Mouse (Mus musculus) liver, postnatal 0 days (tissue): Measurements from ENCODE around the gene Slc24a3. TPM values are rescaled to one million over a fixed set of nuclear protein-coding genes. Genes with fewer than 3 reads are reported as not detected.

Experiments
- ATAC-seq: fragments of 200-750 bp; cut with Nextera tagmentation; 2 replicates; pipeline ENCODE4 v1.8.0; 2017; ENCODE audit warnings: mild to moderate bottlenecking, moderate library complexity
- DNase-seq: peaks from one replicate; pipeline ENCODE4 v3.0.0-alpha.2; 2016
- H3K27ac ChIP-seq: fragments of 300-500 bp; sonication (generic); 2 replicates; pipeline ENCODE4 v1.5.1; 2014; ENCODE audit warnings: antibody characterized with exemption, moderate library complexity, mild to moderate bottlenecking, low read depth
- H3K27me3 ChIP-seq: fragments of 300-500 bp; sonication (generic); 2 replicates; pipeline ENCODE4 v1.6.1; 2014; ENCODE audit warnings: low read length, control low read depth, mixed read lengths; ENCODE audit not compliant: insufficient read depth
- H3K36me3 ChIP-seq: fragments of 300-500 bp; sonication (generic); replicated peaks from 2 replicates; pipeline ENCODE4 v1.6.1; 2014; ENCODE audit warnings: mild to moderate bottlenecking, control low read depth, low read length, moderate library complexity, mixed read lengths; ENCODE audit not compliant: insufficient read depth
- H3K4me1 ChIP-seq: fragments of 300-500 bp; sonication (generic); 2 replicates; pipeline ENCODE4 v1.6.1; 2014; ENCODE audit warnings: antibody characterized with exemption, mild to moderate bottlenecking, control low read depth; ENCODE audit not compliant: insufficient read depth
- H3K4me2 ChIP-seq: fragments of 300-500 bp; sonication (generic); 2 replicates; pipeline ENCODE4 v1.6.1; 2014; ENCODE audit warnings: low read depth, mild to moderate bottlenecking, low read length, moderate library complexity, mixed read lengths
- H3K4me3 ChIP-seq: fragments of 300-500 bp; sonication (generic); 2 replicates; pipeline ENCODE4 v1.5.1; 2014; ENCODE audit warnings: low read depth, low read length
- H3K9ac ChIP-seq: fragments of 300-500 bp; sonication (generic); replicated peaks from 2 replicates; pipeline ENCODE4 v1.6.1; 2014; ENCODE audit warnings: mild to moderate bottlenecking, moderate library complexity
- H3K9me3 ChIP-seq: fragments of 300-500 bp; sonication (generic); 2 replicates; pipeline ENCODE4 v1.6.1; 2016; ENCODE audit warnings: mild to moderate bottlenecking, control low read depth, low read length, mixed read lengths
- CTCF ChIP-seq: sonication (generic); IDR thresholded peaks from 2 replicates; pipeline ENCODE4 v1.5.1; 2016; ENCODE audit warnings: antibody characterized with exemption, low read depth
- EP300 ChIP-seq: IDR thresholded peaks from 2 replicates; pipeline ENCODE4 v1.6.1; 2016; ENCODE audit warnings: antibody characterized with exemption, low read depth, mild to moderate bottlenecking
- WGBS: fragments of 180-500 bp; shearing (Covaris S2); extraction: QIAGEN DNeasy Blood & Tissue Kit; methylation state at CpG from one replicate; pipeline ENCODE4 v1.1.7; 2014; ENCODE audit not compliant: insufficient replicate concordance; 5-methylcytosine and 5-hydroxymethylcytosine counted together
- polyA plus RNA-seq: library from polyadenylated mRNA; unstranded; fragments of >200 nt; fragmentation: Nextera tagmentation; extraction: Ambion mirVana; gene quantifications from 2 replicates; pipeline ENCODE4 v1.2.1, GENCODE M21; 2015

The Slc24a3 gene
- polyA plus RNA-seq, 1 experiment from 2014 or later = 0.40 TPM

DNA sequence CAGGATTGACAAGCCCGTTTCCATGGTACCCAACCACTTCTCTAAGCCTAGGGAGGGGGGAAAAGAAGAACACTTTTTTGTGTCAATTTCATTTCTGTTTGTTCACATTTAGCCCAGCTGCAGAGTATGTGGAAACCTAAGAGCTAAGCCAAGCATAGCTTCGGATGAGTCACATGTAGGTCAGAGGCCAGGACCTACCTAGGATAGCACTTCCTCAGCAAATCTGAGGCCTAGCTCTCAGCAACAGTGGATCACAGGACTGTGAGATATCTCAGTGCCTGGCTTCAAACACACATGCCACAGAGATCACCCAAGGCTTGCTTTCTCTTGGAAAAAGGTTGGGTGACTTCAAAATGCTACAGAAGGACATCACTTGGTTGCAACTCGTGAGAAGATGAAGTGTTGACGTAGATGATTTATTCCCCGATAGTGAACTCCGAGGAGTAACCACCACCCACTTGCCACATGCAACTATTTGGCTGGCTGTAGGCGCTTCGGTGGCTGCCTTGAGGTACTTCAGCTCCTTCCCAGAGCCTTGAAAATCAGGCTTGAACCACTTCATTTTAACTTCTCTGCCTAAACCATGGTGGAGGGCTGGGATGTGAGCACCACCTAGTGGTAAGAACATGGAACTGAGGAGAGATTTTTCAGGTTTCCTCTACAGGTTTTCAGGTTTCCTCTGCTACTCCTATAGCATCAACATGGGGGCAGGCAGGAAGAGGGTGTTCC, 420.6 kb downstream of the Slc24a3 start:
- no peak for TF ChIP-seq EP300
- TF ChIP-seq CTCF = peak; percentile 88
- H3K36me3 ChIP-seq = no peaks in the 10 kb centered on the region
- H3K4me1 ChIP-seq = no peaks in the 10 kb centered on the region
- ATAC-seq (peak; percentile 61), DNase-seq (peak; percentile 29)
- H3K9me3 ChIP-seq = no peaks in the 10 kb centered on the region
- H3K9ac ChIP-seq = no peak overlapping the region
- no peak overlapping the region for H3K4me2 ChIP-seq
- no peak overlapping the region for H3K27ac ChIP-seq
- WGBS = 54% methylated on average over 8 of the region's 8 CpGs
- no peaks in the 10 kb centered on the region for H3K27me3 ChIP-seq
- H3K4me3 ChIP-seq = no peak overlapping the region

DNA sequence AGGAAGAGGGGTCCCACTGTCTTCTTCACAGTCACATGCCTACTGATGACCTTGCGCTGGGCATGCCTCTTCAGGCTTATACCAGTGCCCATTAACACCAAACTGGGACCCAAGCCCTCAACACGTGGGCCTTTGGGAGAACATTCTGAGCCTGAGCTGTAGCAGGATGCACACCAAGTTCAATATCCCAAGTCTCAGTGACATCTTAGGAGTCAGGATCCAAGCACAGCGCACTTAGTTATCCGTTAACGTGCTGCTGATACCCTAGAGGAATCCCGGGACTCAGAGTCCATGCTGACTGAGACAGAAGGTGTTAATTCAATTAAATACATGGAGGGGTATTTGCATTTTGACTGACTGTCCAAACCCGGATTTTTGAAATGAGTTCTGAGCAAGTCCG, 424.3 kb downstream of the Slc24a3 start:
- TF ChIP-seq CTCF = no peak
- no peak for TF ChIP-seq EP300
- Histone ChIP-seq H3K9ac (no peak overlapping the region), H3K4me3 (no peak overlapping the region), H3K4me1 (no peaks in the 10 kb centered on the region), H3K36me3 (no peaks in the 10 kb centered on the region), H3K27me3 (no peaks in the 10 kb centered on the region), H3K27ac (no peak overlapping the region), H3K4me2 (no peak overlapping the region), H3K9me3 (no peaks in the 10 kb centered on the region)
- WGBS = 78% methylated on average over 8 of the region's 8 CpGs
- ATAC-seq (no peak), DNase-seq (no peak)

GRCm38 (mm10) chr2:145593649-145594347, 426.2 kb downstream of the Slc24a3 start:
- Histone ChIP-seq H3K4me3 (no peak overlapping the region), H3K27me3 (no peaks in the 10 kb centered on the region), H3K27ac (no peak overlapping the region), H3K4me2 (no peak overlapping the region), H3K4me1 (peaks cover 5% of the 10 kb centered on the region; the same call in 1 of the 2 replicates), H3K36me3 (no peaks in the 10 kb centered on the region), H3K9ac (no peak overlapping the region), H3K9me3 (no peaks in the 10 kb centered on the region)
- DNase-seq (no peak), ATAC-seq (peak; percentile 54; the same call in 1 of the 2 replicates)
- 53% methylated on average over 3 of the region's 3 CpGs for WGBS
- TF ChIP-seq CTCF = no peak
- TF ChIP-seq EP300 = no peak

DNA sequence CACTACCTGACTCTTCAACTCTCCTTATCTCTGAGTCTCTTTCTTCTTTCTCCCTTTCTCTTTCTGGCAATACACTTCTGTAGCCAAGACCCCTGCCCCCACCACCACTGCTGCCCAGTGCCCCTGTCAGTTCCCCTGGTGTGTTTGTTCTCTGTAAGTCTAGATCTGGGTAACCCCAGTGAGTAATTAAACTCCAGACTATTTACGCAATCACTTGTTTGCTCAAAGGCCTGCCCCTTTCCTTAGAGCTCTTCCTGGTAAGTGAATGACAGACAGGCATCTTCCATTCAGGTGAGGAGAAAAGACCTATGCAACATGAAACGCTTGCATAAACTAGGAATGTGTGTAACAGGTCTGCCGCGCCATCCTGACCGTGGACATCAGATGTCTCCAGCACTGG, 430.3 kb downstream of the Slc24a3 start:
- no peak for TF ChIP-seq CTCF
- no peak for TF ChIP-seq EP300
- no peak for ATAC-seq
- H3K4me3 ChIP-seq = no peak overlapping the region
- WGBS = 76% methylated on average over 5 of the region's 5 CpGs
- no peaks in the 10 kb centered on the region for H3K9me3 ChIP-seq
- no peak overlapping the region for H3K9ac ChIP-seq
- no peak for DNase-seq
- H3K27me3 ChIP-seq = no peaks in the 10 kb centered on the region
- no peaks in the 10 kb centered on the region for H3K36me3 ChIP-seq
- no peak overlapping the region for H3K27ac ChIP-seq
- H3K4me1 ChIP-seq = peaks cover 5% of the 10 kb centered on the region; the same call in 1 of the 2 replicates
- H3K4me2 ChIP-seq = no peak overlapping the region

- ATAC-seq = no peak
- Histone ChIP-seq H3K27ac (no peak overlapping the region), H3K4me2 (no peak overlapping the region), H3K4me1 (0 out of 2 replicates have a peak, but pooled peaks cover 2% of the 10 kb centered on the region), H3K4me3 (no peak overlapping the region), H3K9ac (no peak overlapping the region), H3K27me3 (no peaks in the 10 kb centered on the region), H3K9me3 (no peaks in the 10 kb centered on the region), H3K36me3 (no peaks in the 10 kb centered on the region)
- no peak for DNase-seq
- TF ChIP-seq CTCF (no peak), EP300 (no peak)
- WGBS = 62% methylated on average over 5 of the region's 5 CpGs
These were observed 440.3 kb downstream of the Slc24a3 start for GRCm38 (mm10) chr2:145607844-145608243.
